19 mouse cellular contexts compared by ENCODE assay signal in the genomic region with DNA sequence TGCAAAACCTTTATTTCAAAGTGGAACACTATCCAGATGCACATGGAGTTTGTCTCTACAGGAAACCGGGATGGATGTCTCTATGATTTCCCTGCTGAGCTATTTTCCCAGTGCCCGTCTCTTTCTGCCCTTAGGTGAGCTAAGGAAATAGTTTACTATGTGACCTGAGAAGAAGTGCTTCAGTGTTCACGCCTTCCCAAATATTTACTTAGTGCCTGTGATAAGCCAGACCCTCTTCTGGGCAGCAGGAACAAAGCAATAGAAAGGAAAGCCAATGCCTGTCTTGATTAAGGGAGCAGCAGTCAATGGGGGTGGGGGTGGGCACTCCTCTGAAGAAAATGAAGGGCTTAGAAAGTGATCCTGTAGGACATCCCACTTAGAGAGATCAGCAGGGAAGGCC.
"Had no signal": no experiment of that assay in that cellular context is flagged by ENCODE, and none has a peak within 500 bp of the region (broad histone marks: within the 10 kb centered on the region; RNA-seq: fewer than 3 reads in every experiment).

No protein-coding gene starts in this region.

- H3K36me3 ChIP-seq: limb, embryonic 12.5 days; limb, embryonic 15.5 days; lung, embryonic 15.5 days; midbrain, embryonic 12.5 days; midbrain, embryonic 15.5 days; neural tube, embryonic 12.5 days; neural tube, embryonic 15.5 days had no signal

- DNase-seq: kidney, adult 18-20 months; kidney, adult 9 months; kidney, postnatal 14 days; kidney, postnatal 4 days; left cerebral cortex, postnatal 4 days; liver, postnatal 0 days; right cerebral cortex, adult 18-20 months; right cerebral cortex, postnatal 14 days; right cerebral cortex, postnatal 4 days; thymus, postnatal 25 days had no signal

- H3K9me3 ChIP-seq: limb, embryonic 12.5 days; limb, embryonic 15.5 days; lung, embryonic 15.5 days; midbrain, embryonic 12.5 days; midbrain, embryonic 15.5 days; neural tube, embryonic 12.5 days; neural tube, embryonic 15.5 days had no signal

- H3K4me2 ChIP-seq: limb, embryonic 12.5 days; limb, embryonic 15.5 days; liver, embryonic 11.5 days; lung, embryonic 15.5 days; midbrain, embryonic 12.5 days; midbrain, embryonic 15.5 days; neural tube, embryonic 12.5 days; neural tube, embryonic 15.5 days had no signal

- H3K9ac ChIP-seq: limb, embryonic 12.5 days; limb, embryonic 15.5 days; liver, embryonic 14.5 days; liver, postnatal 0 days; lung, embryonic 15.5 days; midbrain, embryonic 12.5 days; midbrain, embryonic 15.5 days; neural tube, embryonic 12.5 days; neural tube, embryonic 15.5 days had no signal

- ATAC-seq: liver, postnatal 0 days had no signal

- H3K4me1 ChIP-seq: limb, embryonic 15.5 days; midbrain, embryonic 12.5 days; neural tube, embryonic 12.5 days had no signal

- H3K27ac ChIP-seq: limb, embryonic 12.5 days; limb, embryonic 15.5 days; liver, embryonic 14.5 days; lung, embryonic 15.5 days; midbrain, embryonic 12.5 days; neural tube, embryonic 12.5 days had no signal

- H3K27me3 ChIP-seq: limb, embryonic 12.5 days; limb, embryonic 15.5 days; lung, embryonic 15.5 days; midbrain, embryonic 12.5 days; midbrain, embryonic 15.5 days; neural tube, embryonic 12.5 days; neural tube, embryonic 15.5 days had no signal

- H3K4me3 ChIP-seq: limb, embryonic 12.5 days; limb, embryonic 15.5 days; lung, embryonic 15.5 days; midbrain, embryonic 12.5 days; midbrain, embryonic 15.5 days; neural tube, embryonic 12.5 days; neural tube, embryonic 15.5 days had no signal
